Mouse (Mus musculus) CD4-positive, CD25-positive, alpha-beta regulatory T cell, adult 2 months (primary cell): ENCODE measurements around the gene Micu1.

Experiments used
- DNase-seq: peaks from one replicate; pipeline ENCODE4 v3.0.0-alpha.2; 2012; ENCODE audit warnings: low read depth, low spot score

Micu1 gene

DNA sequence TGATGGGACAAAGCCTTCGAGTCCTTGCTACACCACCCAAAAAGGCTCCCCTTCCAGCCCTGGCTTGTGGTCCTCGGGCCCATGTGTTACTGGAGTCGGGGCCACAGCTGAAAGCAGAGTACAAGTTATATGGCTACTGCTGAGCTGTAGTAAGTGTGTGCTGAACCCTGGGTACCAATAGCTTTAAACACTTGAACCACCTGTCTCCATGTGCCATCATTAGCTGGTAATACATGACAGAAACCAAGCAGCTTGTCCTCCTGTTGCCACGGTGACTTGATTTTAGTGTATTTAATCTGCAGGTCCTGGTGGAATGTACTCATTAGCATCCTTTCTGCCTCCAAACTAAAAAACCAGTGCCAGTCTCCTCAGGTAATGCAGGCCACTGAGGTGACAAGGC is 106.4 kb downstream of the Micu1 start:
- no peak for DNase-seq

DNA sequence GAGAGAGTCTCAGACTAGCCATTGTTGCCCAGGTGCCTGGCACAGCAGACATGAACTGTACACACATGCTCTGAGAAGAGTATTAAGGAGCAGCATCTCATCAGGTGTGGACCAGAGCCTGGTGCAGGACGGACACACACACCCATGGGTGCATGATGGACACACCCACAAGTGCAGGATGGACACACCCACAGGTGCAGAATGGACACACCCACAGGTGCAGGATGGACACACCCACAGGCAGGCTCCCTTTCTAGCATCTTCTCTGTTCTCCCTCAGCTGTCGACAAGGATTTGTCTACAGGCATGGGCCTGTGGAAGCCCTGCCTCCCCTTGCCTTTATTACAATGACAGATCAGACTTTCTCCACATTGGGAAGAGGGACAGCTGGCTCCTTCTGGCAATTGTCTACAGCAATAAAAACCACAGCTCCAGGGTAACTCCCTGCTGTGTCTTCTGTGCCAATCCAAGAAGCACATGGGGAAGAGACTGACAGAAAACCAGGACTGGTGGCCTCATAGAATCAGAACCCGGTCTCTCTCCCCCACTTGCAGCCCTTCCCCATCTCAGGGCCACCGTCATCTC is 107.8 kb downstream of the Micu1 start:
- no peak for DNase-seq

DNA sequence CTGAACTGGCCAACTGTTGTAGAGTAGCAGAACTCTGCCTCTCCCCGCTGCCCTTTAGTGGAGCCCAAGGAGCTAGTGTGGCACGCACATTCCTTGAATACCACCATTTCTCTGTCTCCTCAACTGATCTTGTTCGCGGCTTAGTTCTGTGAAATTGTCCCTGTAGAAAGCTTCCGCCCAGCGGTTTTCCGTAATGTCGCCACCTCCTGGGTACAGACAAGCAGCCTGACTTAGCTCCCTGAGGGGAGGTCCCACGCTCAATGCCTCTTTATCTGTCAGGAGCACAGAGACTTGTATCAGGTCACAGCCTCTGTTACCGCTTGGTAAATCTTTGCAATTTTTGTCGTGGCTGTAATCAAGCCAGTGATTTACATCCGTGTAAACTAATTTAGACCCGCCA is 110.7 kb downstream of the Micu1 start:
- DNase-seq, result peak; percentile 23

DNA sequence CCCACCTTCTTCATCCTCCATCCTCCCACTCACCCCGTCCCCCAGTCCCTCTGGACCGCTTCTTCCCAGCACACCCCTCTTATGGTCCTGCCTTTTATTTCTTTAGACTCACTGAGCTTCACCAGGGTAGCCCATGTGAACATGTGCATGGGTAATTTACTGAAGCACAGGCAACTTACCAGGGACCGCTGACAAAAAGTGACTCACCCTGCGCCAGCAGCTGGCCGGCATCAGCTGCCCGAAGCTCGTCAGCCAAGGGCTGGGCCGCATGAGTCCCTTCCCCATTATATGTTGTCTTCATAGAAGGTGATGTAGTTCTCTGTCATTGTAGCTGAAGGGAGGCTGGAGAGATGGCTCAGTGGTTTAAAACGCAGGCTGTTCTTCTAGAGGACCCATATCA is 111.5 kb downstream of the Micu1 start:
- no peak for DNase-seq

DNA sequence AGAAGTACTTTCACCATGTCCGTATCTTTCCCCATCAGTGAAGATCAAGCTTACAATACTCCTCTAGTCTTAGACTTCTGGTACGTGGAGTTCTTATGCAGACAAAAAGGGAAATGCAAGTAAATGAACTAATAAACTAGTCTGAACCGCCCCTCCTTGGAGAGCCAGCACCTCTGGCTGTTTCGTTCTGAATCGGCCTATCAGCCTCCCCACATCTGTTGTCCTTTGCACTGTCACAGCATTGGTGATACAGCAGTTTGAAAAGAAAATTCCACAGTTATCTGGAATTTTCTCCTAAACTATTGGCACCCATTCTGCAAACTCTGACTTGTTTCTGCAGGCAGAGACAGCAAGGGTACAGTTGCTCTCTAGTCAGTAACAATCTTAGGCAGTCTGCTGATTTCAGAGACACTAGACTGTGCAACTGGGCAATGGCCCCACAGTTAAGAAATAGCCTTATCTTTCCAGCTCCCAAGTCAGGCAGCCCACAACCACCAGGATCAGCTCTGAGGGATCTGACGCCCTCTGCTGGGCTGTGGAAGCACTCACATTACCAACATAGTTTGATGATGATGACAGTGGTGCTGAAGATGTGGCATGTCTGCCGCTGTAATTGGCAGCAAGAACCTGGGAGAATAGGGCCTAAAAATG is 112.4 kb downstream of the Micu1 start:
- DNase-seq, result peak; percentile 50

DNA sequence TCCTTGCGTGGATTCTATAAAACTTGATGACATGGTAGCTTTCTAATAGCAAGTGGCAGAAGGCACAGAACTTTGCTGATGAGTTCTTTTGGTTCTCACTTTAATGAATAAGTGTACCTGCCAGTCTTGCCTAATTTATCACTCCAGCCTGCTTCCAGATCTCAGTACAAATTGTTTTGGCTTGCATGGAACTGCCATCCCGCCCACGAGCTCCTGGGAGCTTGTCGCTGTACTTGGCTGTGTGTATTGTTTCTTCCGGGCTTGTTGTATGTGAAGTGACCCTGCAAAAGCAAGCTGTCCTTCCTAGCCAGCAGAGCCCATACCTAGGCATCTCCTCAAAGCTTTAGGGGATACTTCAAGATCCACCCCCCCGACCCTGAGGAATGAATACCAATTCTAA is 114.3 kb downstream of the Micu1 start:
- no peak for DNase-seq

DNA sequence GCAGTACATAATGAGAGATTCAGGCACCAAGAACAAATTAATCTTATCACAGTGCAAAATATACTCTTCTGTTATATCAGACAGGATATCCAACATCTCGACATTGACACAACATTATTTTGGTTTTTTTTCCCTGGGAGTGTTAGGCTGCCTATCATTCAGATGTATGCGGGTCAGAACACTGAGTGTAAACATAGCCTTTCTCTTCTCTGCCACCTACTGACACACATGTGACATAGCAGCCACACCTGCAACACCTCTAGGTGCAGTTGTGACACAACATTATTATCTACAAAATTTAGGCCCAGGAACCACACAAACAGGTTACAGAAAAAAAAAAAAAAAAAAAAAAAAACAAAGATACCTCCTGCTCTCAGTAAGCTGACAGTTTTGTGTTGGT is 115.3 kb downstream of the Micu1 start:
- DNase-seq, result peak; percentile 54

DNA sequence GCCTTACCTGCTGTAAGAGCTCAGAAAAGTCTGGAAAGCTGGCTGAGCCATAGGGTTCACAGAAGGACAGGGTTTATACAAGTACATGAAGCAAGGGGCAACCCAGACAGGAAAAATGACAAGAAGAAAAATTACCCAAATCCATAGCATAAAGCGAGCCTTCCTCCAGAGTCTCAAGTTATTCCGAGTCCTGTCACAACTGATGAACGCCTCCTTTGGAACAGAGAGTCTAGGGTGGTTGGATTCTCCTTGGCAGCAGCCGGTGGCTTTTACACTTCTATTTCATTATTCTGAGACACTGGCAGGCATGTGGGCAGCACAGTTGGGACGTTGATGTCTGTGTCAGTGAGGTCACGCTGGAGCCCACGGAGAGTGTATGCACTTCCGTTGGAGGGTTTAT is 115.7 kb downstream of the Micu1 start:
- DNase-seq, result no peak

DNA sequence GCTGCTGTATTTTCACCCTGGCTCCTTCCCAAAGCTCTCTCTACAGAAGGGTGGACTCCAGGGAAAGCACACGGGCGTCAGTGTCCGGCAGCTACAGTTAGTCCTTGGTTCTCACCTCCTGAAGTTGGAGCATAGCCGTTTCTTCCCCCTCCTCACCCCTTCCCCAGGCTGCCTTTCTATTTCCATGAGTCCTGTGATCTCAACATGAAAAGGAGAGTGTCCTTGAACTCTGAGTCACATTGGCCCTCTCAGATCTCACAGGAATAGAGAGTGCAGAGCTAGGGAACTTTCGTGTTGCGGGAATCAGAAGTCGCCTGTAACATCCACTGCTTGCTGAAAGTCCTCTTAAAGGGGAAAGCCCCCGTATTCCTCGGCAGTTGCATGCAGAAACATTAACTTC is 116.9 kb downstream of the Micu1 start:
- no peak for DNase-seq

DNA sequence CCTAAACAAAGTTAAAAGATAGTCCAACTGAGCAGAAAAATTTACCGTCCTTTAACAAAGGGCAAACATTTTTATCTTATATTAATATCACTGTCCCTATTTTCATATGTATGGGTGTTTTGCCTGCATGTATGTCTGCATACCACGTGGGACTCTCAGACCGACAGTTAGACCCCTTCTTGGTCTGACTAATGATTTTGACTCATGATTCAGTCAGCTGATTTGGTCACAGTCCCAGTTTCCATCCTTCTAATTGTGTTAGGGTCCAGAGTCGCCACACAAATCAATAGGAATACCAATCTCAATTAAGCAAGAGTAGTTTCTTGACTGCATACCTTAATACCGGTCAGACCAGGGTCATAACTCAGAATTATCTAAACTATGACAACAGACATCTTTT is 118.6 kb downstream of the Micu1 start:
- DNase-seq, result no peak

DNA sequence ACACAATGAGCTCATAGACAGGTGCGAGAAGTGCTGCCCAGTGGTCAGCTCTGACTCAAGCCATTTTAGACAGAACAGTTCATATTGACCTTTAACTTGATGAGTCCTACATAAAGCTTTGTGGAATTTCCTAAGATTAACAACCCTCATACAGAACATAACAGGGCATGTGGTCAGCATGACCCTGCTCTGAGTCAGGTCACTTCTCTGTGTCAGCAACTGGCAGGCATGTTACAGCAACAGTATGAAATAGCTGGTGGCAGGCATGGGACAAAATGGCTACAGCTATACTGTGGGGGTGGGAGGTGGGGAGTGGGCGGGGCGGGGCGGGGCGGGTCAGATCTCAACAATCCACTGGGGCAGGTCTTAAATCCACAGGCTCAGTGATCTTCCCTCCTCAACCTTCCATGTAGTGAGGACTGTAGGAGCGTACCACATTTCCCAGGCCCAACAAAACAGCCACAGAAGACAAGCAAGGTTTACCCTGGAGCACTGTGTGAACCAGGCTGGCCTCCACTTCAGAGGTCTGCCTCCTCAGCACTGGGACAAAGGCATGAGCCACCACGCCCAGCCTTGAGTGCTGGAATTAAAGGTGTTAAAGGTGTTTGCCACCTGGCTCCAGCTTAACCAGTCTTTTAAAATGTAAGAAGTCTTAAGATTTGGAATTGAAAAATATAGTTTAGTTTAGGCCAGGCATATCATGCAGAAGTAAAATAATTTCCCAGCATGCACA is 119.2 kb downstream of the Micu1 start:
- no peak for DNase-seq

DNA sequence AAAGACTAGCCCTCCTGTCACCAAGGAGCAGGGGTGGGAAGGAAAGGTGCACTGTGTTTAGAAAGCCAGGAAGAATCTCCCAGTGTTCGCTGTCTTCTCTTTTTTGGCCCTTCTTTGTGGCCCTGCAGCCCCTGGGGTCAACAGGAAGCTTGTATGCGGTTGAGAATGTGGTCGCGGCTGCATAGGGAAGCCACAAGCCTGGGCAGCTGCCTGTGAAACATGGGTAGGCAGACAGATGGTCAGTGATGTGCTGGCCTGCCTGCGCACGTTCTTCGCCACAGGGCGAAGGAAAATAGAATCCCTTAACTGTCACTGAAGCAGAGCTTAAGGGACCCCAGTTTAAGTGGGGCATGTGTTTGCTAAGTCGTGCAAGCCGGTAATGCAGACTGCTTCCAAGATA is 120.6 kb downstream of the Micu1 start:
- no peak for DNase-seq

DNA sequence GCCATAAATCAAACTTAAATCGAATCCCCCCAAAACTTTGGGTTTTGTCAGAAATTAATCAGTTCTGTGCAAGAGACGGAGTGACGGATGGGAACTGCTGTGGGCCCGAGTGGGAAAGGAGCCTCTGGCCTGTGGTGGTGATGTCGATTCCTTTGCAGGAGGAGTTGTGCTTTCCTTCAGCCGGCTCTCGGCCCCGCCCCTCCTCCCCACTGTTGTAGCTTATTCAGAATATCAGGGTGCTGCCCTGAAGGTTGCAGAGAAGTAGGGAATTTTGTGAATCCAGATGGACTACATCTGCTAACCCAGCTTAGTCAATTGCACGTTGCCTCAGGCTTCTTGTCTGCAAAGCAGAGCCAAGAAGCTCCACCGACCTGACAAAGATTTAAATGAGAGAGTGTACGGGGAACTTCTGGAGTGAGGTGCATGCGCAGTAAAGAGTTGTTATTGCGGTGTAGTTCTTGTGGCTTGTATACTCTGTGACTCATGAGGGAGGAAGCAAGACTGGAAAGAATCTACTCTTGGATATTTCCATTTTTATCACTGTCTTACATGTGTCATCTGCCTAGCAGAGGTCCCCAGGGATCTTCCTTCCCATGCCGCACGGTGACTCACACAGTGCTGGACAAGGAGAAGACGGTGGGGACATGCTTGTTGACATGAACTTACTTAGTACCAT is 123.0 kb downstream of the Micu1 start:
- DNase-seq, result no peak

DNA sequence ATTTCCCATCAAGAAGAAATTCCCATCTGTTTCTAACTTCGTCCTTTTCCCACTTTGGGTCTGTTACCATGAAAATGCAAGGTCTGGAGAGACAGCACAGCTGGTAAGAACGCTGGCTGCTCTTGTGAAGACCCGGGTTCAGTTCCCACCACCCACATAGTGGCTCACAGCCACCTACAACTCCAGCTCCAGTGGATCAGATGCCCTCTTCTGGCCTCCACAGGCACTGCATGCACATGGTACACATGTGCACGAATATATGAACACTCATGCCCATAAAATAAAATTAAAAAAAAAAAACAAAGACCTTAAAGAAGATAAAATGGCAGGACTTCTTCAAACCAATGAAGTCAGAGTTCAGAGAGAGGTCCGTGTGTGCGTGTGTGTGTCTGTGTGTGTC is 127.6 kb downstream of the Micu1 start:
- DNase-seq, result no peak

DNA sequence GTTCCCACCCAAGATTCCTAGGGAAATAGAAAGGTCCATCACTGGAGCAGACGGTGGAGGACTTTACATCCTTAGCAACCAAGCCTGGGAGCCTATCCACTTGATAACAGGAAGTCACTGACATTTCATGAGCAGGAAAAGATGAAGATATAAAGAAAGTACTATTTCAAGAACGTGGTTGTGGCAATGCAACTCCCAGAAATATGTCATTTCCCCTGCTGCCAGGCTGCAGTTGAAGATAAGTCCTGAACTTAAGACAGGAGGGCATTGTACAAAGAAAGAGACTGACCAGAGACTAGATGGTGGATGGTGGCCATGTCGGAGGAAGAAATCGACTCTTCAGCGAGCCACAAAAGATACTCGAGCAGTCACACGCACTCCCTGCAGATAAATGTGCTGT is 129.7 kb downstream of the Micu1 start:
- DNase-seq, result no peak

DNA sequence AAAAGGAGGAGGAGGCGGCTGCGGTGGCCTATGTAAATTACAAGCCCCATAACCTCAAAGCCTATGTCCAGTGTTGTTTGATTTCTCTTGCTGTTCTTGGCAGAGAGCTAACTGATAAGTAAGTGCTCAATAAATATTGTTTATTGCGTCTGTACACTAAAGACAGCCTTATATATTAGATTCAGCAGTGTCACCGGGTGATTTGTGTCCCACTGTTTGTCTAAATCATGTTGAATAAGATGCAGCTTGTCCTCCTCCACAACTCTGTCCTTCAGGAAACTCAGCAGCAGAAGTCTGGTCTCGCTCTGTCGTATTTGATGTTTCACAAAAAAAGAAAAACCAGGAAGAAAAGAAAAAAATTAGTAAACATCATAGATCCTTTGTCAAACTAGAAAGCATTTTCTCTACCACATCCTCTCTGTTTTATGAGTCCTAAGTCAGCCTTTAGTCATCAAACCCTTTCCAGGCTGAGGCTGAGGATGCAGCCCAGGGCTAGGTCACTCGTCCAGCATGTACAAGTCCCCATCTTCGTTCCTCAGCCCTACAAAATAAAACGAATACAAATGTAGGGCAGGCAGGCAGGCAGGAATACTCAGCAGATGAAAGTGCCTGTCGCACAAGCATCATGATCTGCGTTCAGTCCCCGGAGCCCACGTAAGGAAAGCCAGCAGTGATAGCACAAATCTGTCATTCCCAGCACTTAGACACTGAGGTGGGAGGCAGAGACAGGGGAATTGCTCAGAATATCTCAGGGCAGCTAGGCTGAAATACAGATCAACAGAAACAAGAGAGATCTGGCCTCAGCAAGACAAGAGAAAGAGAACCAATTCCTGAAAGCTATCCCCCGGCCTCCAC is 133.3 kb downstream of the Micu1 start:
- no peak for DNase-seq

DNA sequence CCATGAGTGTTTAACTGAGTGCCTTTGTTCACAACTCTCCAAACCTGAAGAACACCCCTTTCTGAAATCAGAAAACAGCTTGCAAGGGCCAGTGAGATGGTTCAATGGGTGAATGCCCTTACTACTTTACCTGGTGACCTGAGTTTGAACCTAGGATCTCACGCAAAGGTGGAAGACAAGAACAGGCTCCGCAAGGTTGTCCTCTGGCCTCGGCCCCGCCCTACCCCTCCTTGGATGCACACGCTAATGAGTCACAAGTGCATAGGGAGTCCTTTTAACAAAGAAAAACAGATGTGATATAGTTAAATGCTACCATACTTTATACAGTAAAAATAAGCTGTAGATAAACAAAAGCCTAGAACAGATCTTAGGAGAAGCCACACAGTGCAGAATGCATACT is 135.2 kb downstream of the Micu1 start:
- DNase-seq, result no peak

DNA sequence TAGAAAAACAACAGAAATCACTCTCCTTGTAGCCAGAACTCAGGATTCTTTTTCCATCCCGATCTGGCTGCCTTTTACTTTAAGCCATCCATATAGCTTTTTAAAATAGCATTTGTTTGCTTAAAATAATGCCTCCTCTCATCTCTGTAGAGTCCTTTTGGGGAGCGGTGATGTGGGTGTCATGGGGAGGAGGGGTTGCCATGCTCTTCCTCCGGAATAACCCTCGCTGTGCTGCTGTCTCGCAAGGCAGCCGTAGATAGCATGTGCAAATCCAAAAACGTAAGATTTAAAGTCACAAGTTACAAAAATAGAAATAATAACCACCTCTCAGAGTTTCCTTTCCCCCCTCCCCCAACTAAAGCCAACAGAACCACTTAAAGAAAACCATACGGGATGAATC is 139.2 kb downstream of the Micu1 start:
- DNase-seq, result no peak

DNA sequence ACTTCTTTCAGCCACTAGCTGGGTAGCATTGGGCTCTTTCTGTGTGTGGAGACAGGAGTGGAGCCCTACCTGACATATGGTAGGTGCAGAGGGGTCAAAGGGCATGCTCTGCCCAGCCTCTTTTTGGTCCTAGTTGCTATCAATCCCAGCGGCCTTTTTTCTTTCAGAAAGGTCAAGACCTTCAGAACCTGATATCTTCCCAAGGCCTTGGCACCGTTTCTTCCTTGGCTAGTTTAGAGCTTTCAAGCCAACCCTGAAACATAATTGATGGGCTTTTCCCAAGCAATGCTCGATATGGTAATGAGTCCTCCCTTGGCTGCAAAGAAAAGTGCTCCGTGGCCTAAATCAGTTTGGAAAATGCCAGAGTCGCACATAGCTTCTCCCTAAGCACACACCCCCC is 140.8 kb downstream of the Micu1 start:
- DNase-seq, result no peak

DNA sequence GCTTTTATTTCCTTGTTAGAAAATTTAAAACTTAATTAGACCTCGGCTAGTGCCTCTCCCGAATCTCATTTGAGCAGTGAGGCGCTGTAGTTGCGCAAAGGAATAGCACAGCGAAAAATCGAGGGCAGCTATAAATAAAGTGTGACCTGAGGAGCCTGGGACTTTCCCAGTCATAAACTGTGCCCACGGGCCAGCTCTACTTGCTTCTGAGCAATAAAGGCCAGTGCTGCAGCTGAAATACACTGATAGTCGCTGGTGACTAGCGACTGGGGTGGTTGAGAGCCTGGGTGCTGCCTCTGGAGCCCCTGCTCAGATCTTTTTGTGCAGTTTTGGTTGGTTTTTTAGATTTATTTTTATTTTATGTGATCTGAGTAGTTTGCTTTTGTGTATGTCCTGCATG is 142.4 kb downstream of the Micu1 start:
- DNase-seq, result no peak

DNA sequence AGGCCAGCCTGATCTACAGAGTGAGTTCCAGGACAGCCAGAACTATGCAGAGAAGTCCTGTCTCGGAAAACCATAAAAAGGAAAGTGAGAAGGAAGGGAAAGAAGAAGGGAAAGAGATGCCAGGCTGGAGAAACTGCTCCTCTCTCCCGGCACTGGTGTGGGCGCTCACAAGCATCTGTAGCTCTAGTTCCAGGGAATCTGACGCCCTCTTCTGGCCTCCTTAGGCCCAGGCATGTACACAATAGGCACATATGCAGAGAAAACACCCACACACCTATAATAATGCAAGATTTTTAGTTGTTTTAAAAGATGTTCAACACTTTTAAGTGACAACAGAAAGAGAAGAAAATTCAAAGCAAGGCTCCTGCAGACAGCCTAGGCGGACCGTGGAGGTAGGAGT is 144.1 kb downstream of the Micu1 start:
- no peak for DNase-seq
